Mouse (Mus musculus): Measurements from ENCODE around the gene Tollip. TPM values are rescaled to one million over a fixed set of nuclear protein-coding genes. Genes with fewer than 3 reads are reported as not detected.

Gene Tollip
- polyA plus RNA-seq, 1 experiment = 142 TPM

DNA sequence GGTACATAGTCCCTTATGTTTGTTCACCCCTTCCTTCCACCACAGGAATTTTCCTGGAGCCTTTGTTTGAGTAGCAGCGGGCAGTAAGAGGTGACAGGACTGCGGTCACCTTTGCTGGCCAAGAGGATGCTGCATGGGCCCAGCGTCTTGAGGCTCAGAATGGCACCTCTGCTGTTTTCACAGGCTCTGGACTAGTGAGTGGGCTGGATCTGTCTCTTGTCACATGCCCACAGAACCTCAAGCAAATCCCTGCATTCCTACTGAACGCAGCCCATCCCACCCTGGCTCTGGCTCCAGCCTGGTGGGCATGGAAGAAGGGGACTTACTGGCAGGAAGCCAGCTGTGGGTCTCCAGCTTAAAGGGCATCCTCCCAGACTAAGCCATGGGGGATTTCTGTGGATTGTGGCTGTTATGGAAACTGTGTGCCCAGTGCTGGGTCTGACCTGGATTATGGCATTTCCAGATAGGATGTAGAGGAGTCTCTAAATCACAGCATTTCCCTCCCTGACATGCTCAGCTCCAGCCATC, 39.3 kb upstream of the Tollip start:
- 74% methylated on average over 4 of the region's 4 CpGs for WGBS
- TF ChIP-seq POLR2A (IDR thresholded peaks at IDR 0.05; ENCODE audit: low read depth, low read length) (no peak), CTCF (IDR thresholded peaks at IDR 0.05; ENCODE audit: extremely low read depth, insufficient read length, insufficient replicate concordance, low read depth, low read length) (no peak)
- Histone ChIP-seq H3K27ac (ENCODE audit: insufficient read depth, low read depth, low read length) (no peak overlapping the region), H3K36me3 (ENCODE audit: control insufficient read depth, insufficient read depth, low read length) (no peaks in the 10 kb centered on the region), H3K4me1 (ENCODE audit: control insufficient read depth, insufficient read depth, insufficient read length, low read length) (no peaks in the 10 kb centered on the region), H3K4me3 (ENCODE audit: low read depth, low read length) (no peak overlapping the region), H3K27me3 (ENCODE audit: control insufficient read depth, insufficient read depth, low read length) (peaks cover 3% of the 10 kb centered on the region; the same call in 1 of the 2 replicates)

DNA sequence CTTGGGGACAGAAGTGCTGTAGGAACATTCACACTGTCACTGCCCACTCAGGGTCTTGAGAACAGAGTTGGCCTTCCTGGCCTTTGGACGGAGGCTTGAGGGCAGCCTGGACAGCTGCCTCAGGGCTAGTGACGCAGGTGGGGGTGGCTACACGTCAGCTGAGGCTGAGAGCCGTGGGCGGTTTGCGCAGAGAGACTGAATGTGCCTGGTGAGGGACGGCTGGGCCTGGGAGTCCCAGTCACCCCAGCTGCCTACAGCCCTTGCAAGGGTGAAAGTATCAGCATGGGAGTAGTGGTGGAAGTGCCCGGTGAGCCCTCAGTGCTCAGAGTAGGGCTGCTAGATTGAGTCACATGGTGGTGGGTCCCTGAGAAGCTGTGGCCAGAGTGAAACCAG, 37.9 kb upstream of the Tollip start:
- H3K4me1 ChIP-seq (ENCODE audit: control insufficient read depth, insufficient read depth, insufficient read length, low read length) = no peaks in the 10 kb centered on the region

DNA sequence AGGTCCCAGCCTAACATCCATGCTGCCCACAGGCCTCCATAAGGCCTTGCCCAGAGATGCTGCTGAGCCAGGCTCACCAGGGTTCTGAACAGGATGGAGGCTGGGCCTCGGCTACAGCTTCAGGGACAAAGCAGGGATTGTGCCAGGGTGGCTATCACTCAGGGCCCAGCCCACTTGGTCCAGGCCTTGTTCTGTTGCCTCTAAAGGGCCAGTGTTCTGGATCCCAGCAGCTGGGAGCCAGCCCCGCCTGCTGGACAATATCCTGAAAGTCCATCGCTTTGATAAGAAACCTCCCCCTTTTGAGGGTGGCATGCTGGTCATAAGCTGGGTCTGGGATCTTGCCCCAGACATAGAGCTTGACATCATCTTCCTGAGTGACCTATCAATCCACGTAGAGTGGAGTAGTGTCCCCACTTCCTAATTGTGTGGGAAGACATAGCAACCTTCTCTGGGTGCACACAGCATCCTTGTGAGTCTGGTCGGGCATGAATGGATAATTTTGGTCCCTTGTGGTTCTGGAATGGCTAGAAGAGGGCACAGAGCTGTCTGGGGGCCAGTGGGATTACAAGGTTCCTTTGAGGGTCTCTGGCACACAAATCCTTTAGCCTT, 37.4 kb upstream of the Tollip start:
- 75% methylated on average over 5 of the region's 5 CpGs for WGBS
- no peak overlapping the region for H3K4me3 ChIP-seq (ENCODE audit: low read depth, low read length)
- no peak for TF ChIP-seq POLR2A (IDR thresholded peaks at IDR 0.05; ENCODE audit: low read depth, low read length)
- no peak for TF ChIP-seq CTCF (IDR thresholded peaks at IDR 0.05; ENCODE audit: extremely low read depth, insufficient read length, insufficient replicate concordance, low read depth, low read length)

More for the DNA sequence above, 37.9 kb upstream of the Tollip start:
- Histone ChIP-seq H3K27ac (ENCODE audit: insufficient read depth, low read depth, low read length) (no peak overlapping the region), H3K27me3 (ENCODE audit: control insufficient read depth, insufficient read depth, low read length) (peaks cover 8% of the 10 kb centered on the region; the same call in 1 of the 2 replicates), H3K4me3 (ENCODE audit: low read depth, low read length) (no peak overlapping the region), H3K36me3 (ENCODE audit: control insufficient read depth, insufficient read depth, low read length) (no peaks in the 10 kb centered on the region)
- 74% methylated on average over 8 of the region's 8 CpGs for WGBS
- TF ChIP-seq POLR2A (IDR thresholded peaks at IDR 0.05; ENCODE audit: low read depth, low read length) (no peak), CTCF (IDR thresholded peaks at IDR 0.05; ENCODE audit: extremely low read depth, insufficient read length, insufficient replicate concordance, low read depth, low read length) (no peak)

DNA sequence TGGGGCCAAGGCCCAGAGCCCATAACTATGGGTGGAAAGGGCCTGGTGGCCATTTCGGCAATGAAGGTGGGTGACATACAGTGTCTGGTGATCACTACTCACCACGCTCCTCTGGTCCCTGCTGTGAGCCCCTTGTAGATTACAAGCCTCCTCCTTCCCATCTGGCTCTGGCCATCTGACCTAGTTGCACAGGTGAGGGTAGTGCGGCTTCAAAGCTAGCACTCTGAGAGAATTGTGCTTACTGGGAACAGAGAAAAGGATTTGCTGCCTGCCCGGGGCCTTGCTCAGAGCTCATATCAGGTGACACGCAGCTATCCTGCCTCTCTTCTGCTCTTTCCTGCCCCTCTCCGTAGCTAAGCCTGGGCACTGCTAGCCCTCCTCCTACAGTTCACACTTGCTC, 35.3 kb upstream of the Tollip start:
- TF ChIP-seq POLR2A (IDR thresholded peaks at IDR 0.05; ENCODE audit: low read depth, low read length) (no peak), CTCF (IDR thresholded peaks at IDR 0.05; ENCODE audit: extremely low read depth, insufficient read length, insufficient replicate concordance, low read depth, low read length) (no peak)
- H3K4me3 ChIP-seq (ENCODE audit: low read depth, low read length) = no peak overlapping the region
- no peaks in the 10 kb centered on the region for H3K36me3 ChIP-seq (ENCODE audit: control insufficient read depth, insufficient read depth, low read length)
- WGBS = 72% methylated on average over 6 of the region's 6 CpGs
- peaks cover 3% of the 10 kb centered on the region for H3K4me1 ChIP-seq (ENCODE audit: control insufficient read depth, insufficient read depth, insufficient read length, low read length)
- H3K27ac ChIP-seq (ENCODE audit: insufficient read depth, low read depth, low read length) = no peak overlapping the region
- peaks cover 28% of the 10 kb centered on the region for H3K27me3 ChIP-seq (ENCODE audit: control insufficient read depth, insufficient read depth, low read length)

More for the DNA sequence above, 37.4 kb upstream of the Tollip start:
- Histone ChIP-seq H3K27ac (ENCODE audit: insufficient read depth, low read depth, low read length) (no peak overlapping the region), H3K4me1 (ENCODE audit: control insufficient read depth, insufficient read depth, insufficient read length, low read length) (no peaks in the 10 kb centered on the region), H3K27me3 (ENCODE audit: control insufficient read depth, insufficient read depth, low read length) (peaks cover 12% of the 10 kb centered on the region), H3K36me3 (ENCODE audit: control insufficient read depth, insufficient read depth, low read length) (no peaks in the 10 kb centered on the region)

DNA sequence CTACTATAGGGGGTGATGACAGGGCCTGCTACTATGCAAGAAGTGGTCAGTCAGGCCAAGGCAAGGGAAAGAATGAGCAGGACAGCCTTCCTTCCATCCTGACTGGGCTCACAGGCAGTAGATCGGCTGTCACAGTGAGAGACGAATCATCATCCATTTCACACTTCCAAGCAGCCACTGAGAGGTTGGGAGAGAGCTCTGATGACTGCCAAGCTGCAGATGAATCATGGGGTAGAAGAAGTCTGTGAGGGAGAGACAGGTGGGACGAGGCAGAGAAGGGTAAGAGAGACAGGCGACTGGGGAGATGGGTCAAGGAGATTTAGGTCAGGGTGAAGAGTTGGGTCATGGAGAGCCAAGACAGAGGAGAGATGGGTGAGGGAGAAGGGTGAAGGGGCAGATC, 34.6 kb upstream of the Tollip start:
- Histone ChIP-seq H3K4me3 (ENCODE audit: low read depth, low read length) (no peak overlapping the region), H3K27me3 (ENCODE audit: control insufficient read depth, insufficient read depth, low read length) (peaks cover 32% of the 10 kb centered on the region), H3K4me1 (ENCODE audit: control insufficient read depth, insufficient read depth, insufficient read length, low read length) (peaks cover 3% of the 10 kb centered on the region), H3K27ac (ENCODE audit: insufficient read depth, low read depth, low read length) (no peak overlapping the region), H3K36me3 (ENCODE audit: control insufficient read depth, insufficient read depth, low read length) (no peaks in the 10 kb centered on the region)
- WGBS = 74% methylated on average over 4 of the region's 4 CpGs
- no peak for TF ChIP-seq CTCF (IDR thresholded peaks at IDR 0.05; ENCODE audit: extremely low read depth, insufficient read length, insufficient replicate concordance, low read depth, low read length)
- TF ChIP-seq POLR2A (IDR thresholded peaks at IDR 0.05; ENCODE audit: low read depth, low read length) = no peak

DNA sequence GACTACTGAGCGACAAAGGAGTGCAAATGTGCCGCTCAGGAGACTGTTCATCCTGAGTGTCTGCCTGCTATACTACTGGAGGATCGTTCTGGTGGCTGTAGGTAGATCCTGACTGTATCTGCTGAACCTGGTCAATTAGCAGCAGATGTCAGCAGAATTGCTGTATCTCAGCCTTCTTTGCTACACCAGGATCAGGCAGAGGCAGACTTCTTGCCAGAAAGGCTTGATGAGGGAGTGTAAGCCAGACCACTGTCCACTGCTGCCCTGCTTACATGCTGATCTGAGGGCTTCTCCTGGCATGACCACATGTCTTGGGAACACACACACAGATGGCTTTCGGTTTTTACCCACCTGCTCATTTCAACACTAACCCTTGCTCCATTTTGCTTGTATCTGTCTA, 33.5 kb upstream of the Tollip start:
- TF ChIP-seq CTCF (IDR thresholded peaks at IDR 0.05; ENCODE audit: extremely low read depth, insufficient read length, insufficient replicate concordance, low read depth, low read length) (no peak), POLR2A (IDR thresholded peaks at IDR 0.05; ENCODE audit: low read depth, low read length) (no peak)
- Histone ChIP-seq H3K4me3 (ENCODE audit: low read depth, low read length) (no peak overlapping the region), H3K4me1 (ENCODE audit: control insufficient read depth, insufficient read depth, insufficient read length, low read length) (peaks cover 3% of the 10 kb centered on the region), H3K27me3 (ENCODE audit: control insufficient read depth, insufficient read depth, low read length) (peaks cover 35% of the 10 kb centered on the region), H3K36me3 (ENCODE audit: control insufficient read depth, insufficient read depth, low read length) (no peaks in the 10 kb centered on the region), H3K27ac (ENCODE audit: insufficient read depth, low read depth, low read length) (no peak overlapping the region)
- 86% methylated on average over 4 of the region's 4 CpGs for WGBS

DNA sequence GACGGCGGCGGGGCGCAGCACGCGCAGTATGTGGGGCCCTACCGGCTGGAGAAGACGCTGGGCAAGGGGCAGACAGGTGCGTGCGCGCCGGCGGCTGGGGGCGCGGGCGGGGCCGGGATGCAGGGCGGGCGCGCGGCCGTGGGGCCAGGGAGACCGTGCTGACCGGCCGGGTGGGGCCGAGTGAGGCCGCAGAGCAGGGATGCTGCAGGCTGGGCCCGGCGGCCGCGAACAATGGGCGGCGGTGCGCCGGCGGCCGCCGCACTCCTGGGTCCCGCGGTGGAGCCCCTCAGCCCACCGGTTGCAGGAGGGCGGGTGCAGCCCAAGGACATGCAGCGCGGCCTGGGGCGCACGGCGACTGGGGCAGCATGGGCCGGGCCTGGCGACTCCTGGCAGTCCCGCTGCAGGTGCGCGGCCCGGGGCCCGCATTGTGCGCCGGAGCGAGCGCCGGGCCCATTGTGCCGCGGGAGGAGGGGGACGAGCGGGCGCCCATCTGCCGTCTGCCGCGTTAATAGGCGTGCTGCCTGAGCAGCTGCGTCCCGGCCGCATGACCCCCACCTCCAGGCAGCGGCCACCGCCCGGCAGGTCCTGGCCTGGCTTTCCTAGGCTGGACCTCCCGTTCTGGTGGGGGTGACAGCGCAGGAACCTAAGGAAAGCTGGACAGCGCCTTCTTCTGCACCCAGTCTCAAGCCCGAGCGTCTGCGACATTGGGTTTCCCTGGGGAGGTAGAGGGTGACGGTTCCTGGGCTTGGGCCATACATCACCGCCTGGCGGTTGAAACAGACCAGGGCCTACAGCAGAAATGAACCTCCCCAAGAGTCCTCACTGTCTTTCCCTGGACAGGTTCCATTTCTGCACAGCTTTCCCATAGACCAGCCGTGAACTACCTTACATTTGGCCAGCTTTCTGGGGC, 32.1 kb upstream of the Tollip start:
- Histone ChIP-seq H3K4me1 (ENCODE audit: control insufficient read depth, insufficient read depth, insufficient read length, low read length) (peaks cover 3% of the 10 kb centered on the region), H3K4me3 (ENCODE audit: low read depth, low read length) (peak overlapping the region; percentile 55), H3K27ac (ENCODE audit: insufficient read depth, low read depth, low read length) (no peak overlapping the region), H3K36me3 (ENCODE audit: control insufficient read depth, insufficient read depth, low read length) (no peaks in the 10 kb centered on the region), H3K27me3 (ENCODE audit: control insufficient read depth, insufficient read depth, low read length) (peaks cover 35% of the 10 kb centered on the region)
- TF ChIP-seq CTCF (IDR thresholded peaks at IDR 0.05; ENCODE audit: extremely low read depth, insufficient read length, insufficient replicate concordance, low read depth, low read length) = no peak
- no peak for TF ChIP-seq POLR2A (IDR thresholded peaks at IDR 0.05; ENCODE audit: low read depth, low read length)
- WGBS = 2% methylated on average over 84 of the region's 84 CpGs

All from small intestine, adult 2 months (tissue).